16 mouse cellular contexts compared by ENCODE assay signal in genomic region chr13:76809802-76810201, GRCm38 (mm10).
DNase-seq lines count a peak whose midpoint lies in the region; ATAC-seq and TF ChIP-seq lines count a peak whose summit lies in the region.
"Had no signal": no experiment of that assay in that cellular context is flagged by ENCODE, and none has a peak within 500 bp of the region (broad histone marks: within the 10 kb centered on the region; RNA-seq: fewer than 3 reads in every experiment).

No protein-coding gene starts in this region.

- no peaks in the 10 kb centered on the region for H3K9me3 ChIP-seq in kidney, embryonic 16.5 days (ENCODE audit: low read length)
- H3K9me3 ChIP-seq in CH12.LX (replicated peaks; ENCODE audit: low read length) = no peaks in the 10 kb centered on the region
- no peaks in the 10 kb centered on the region for H3K9me3 ChIP-seq in forebrain, embryonic 13.5 days (replicated peaks)
- H3K9me3 ChIP-seq: limb, embryonic 13.5 days; liver, embryonic 15.5 days; megakaryocyte, embryonic 14.5 days had no signal

- TF ChIP-seq EP300 in CH12.LX (IDR thresholded peaks at IDR 0.05; ENCODE audit: low read length) = no peak

- ATAC-seq in kidney, embryonic 16.5 days (ENCODE audit: low FRiP score, low TSS enrichment) = peak; percentile 78
- ATAC-seq in forebrain, embryonic 13.5 days = peak; percentile 25; the same call in 1 of the 2 replicates
- ATAC-seq: CD4-positive, CD25-positive, alpha-beta regulatory T cell, adult 4 months; lung, postnatal 0 days had no signal

- H3K4me2 ChIP-seq in kidney, embryonic 16.5 days (replicated peaks; ENCODE audit: low read depth, low read length) = no peak overlapping the region
- peak overlapping the region; percentile 79 for H3K4me2 ChIP-seq in CH12.LX (ENCODE audit: insufficient read depth, low read depth, poor library complexity, severe bottlenecking)
- H3K4me2 ChIP-seq in forebrain, embryonic 13.5 days = no peak overlapping the region
- H3K4me2 ChIP-seq: limb, embryonic 13.5 days; liver, embryonic 15.5 days had no signal

- H3K27ac ChIP-seq in kidney, embryonic 16.5 days (ENCODE audit: low read length) = peak overlapping the region; percentile 86
- no peak overlapping the region for H3K27ac ChIP-seq in kidney, adult 2 months (ENCODE audit: insufficient read depth, low read depth, low read length)
- H3K27ac ChIP-seq in CH12.LX (ENCODE audit: insufficient read depth, low read depth) = peak overlapping the region; percentile 87
- peak overlapping the region; percentile 66; the same call in 1 of the 2 replicates for H3K27ac ChIP-seq in forebrain, embryonic 13.5 days
- H3K27ac ChIP-seq: hindbrain, postnatal 0 days; limb, embryonic 13.5 days; liver, embryonic 15.5 days had no signal

- 6% methylated on average over 2 of the region's 2 CpGs for WGBS in kidney, embryonic 16.5 days
- WGBS in kidney, adult 2 months = 29% methylated on average over 2 of the region's 2 CpGs
- WGBS in forebrain, embryonic 13.5 days = 5% methylated on average over 2 of the region's 2 CpGs

- H3K79me2 ChIP-seq in CH12.LX (replicated peaks; ENCODE audit: control insufficient read depth, extremely low read depth, insufficient read depth, poor library complexity, severe bottlenecking) = no peaks in the 10 kb centered on the region

- no peak for TF ChIP-seq CTCF in kidney, adult 2 months (conservative IDR thresholded peaks at IDR 0.05; ENCODE audit: insufficient read depth, insufficient read length, low read depth, low read length)
- TF ChIP-seq CTCF in CH12.LX (conservative IDR thresholded peaks at IDR 0.05 in 1 of 2, IDR thresholded peaks at IDR 0.05 in 1 of 2; ENCODE audit: low read depth in 2 of 2, low read length in 2 of 2) = no peak

- in situ Hi-C loops in CH12.LX (cut with MboI; ENCODE audit: low pct_ligation_motif_present, low pct_unique_long_range_greater_than_20kb, low sequenced_read_pairs) = no loop called here

- peaks cover 13% of the 10 kb centered on the region; the same call in 1 of the 2 replicates for H3K4me1 ChIP-seq in kidney, embryonic 16.5 days (ENCODE audit: insufficient read depth, low read length)
- no peaks in the 10 kb centered on the region for H3K4me1 ChIP-seq in kidney, adult 2 months (ENCODE audit: control insufficient read depth, insufficient read depth, low read length)
- peaks cover 7 to 38% of the 10 kb centered on the region in 2 experiments; a peak in 3 of 4 replicates for H3K4me1 ChIP-seq in CH12.LX (ENCODE audit: control insufficient read depth in 1 of 2, insufficient read depth in 2 of 2)
- H3K4me1 ChIP-seq in forebrain, embryonic 13.5 days = peaks cover 18% of the 10 kb centered on the region
- H3K4me1 ChIP-seq: liver, embryonic 15.5 days; megakaryocyte, embryonic 14.5 days had no signal

- no peak for TF ChIP-seq RAD21 in CH12.LX (IDR thresholded peaks at IDR 0.05; ENCODE audit: low read depth, low read length)

- H3K27me3 ChIP-seq in kidney, embryonic 16.5 days (ENCODE audit: insufficient read depth, low read length) = no peaks in the 10 kb centered on the region
- no peaks in the 10 kb centered on the region; the same call in 1 of the 2 replicates for H3K27me3 ChIP-seq in kidney, adult 2 months (replicated peaks; ENCODE audit: control insufficient read depth, insufficient read depth, low read length)
- H3K27me3 ChIP-seq in CH12.LX (replicated peaks) = no peaks in the 10 kb centered on the region
- H3K27me3 ChIP-seq in forebrain, embryonic 13.5 days = peaks cover 20% of the 10 kb centered on the region
- H3K27me3 ChIP-seq: limb, embryonic 13.5 days; liver, embryonic 15.5 days; megakaryocyte, embryonic 14.5 days had no signal

- H3K9ac ChIP-seq in kidney, embryonic 16.5 days (replicated peaks; ENCODE audit: low read length) = no peak overlapping the region
- peak overlapping the region; percentile 37 for H3K9ac ChIP-seq in CH12.LX (ENCODE audit: insufficient read depth, low read depth)
- H3K9ac ChIP-seq in forebrain, embryonic 13.5 days = no peak overlapping the region
- H3K9ac ChIP-seq: limb, embryonic 13.5 days; liver, embryonic 15.5 days had no signal

- dilution Hi-C loops in CH12.LX (cut with MboI; ENCODE audit: extremely low pct_ligation_motif_present, extremely low pct_unique_long_range_greater_than_20kb, low sequenced_read_pairs) = no loop called here

- H3K4me3 ChIP-seq in kidney, embryonic 16.5 days (ENCODE audit: low read length) = no peak overlapping the region
- H3K4me3 ChIP-seq in kidney, adult 2 months (ENCODE audit: insufficient read depth, low read depth, low read length) = no peak overlapping the region
- no peak overlapping the region for H3K4me3 ChIP-seq in CH12.LX (replicated peaks in 1 of 3; ENCODE audit: low read depth in 2 of 3, low read length in 2 of 3, poor library complexity in 1 of 3)
- no peak overlapping the region for H3K4me3 ChIP-seq in forebrain, embryonic 13.5 days
- H3K4me3 ChIP-seq: limb, embryonic 13.5 days; liver, embryonic 15.5 days; megakaryocyte, embryonic 14.5 days had no signal

- no peak for TF ChIP-seq POLR2A in kidney, adult 2 months (IDR thresholded peaks at IDR 0.05; ENCODE audit: low read depth, low read length)
- no peak for TF ChIP-seq POLR2A in CH12.LX (IDR thresholded peaks at IDR 0.05; ENCODE audit: low read depth, low read length)

- H3K36me3 ChIP-seq in kidney, embryonic 16.5 days (ENCODE audit: insufficient read depth, low read length) = no peaks in the 10 kb centered on the region
- no peaks in the 10 kb centered on the region for H3K36me3 ChIP-seq in kidney, adult 2 months (ENCODE audit: control insufficient read depth, insufficient read depth, low read length)
- no peaks in the 10 kb centered on the region for H3K36me3 ChIP-seq in CH12.LX (replicated peaks in 1 of 2; ENCODE audit: control insufficient read depth in 1 of 2, insufficient read depth in 1 of 2, low read length in 1 of 2)
- H3K36me3 ChIP-seq in forebrain, embryonic 13.5 days (ENCODE audit: poor library complexity, severe bottlenecking) = no peaks in the 10 kb centered on the region
- H3K36me3 ChIP-seq: limb, embryonic 13.5 days; liver, embryonic 15.5 days had no signal

- DNase-seq in kidney, adult 2 months = no peak
- DNase-seq in A20 (ENCODE audit: low read depth, low spot score) (peak; percentile 5), CH12.LX (ENCODE audit: extremely low read depth) (no peak)
- no peak for DNase-seq in right cerebral cortex, adult 2 months (ENCODE audit: low spot score in 2 of 2)
- no peak for DNase-seq in urinary bladder, postnatal 14 days (ENCODE audit: low spot score)
- DNase-seq: cerebellum, adult 9-10 months; kidney, adult 18-20 months; thymus, postnatal 36 days had no signal

TF ChIP-seq in CH12.LX, 34 proteins besides CTCF, POLR2A, EP300 and RAD21:
- TF ChIP-seq TCF12 (IDR thresholded peaks at IDR 0.05; ENCODE audit: low read depth, low read length) = peak; percentile 22; the same call in 1 of the 2 replicates
- 0 out of 2 replicates have a peak, but pooled peaks have one; percentile 45 for TF ChIP-seq IRF4 (IDR thresholded peaks at IDR 0.05; ENCODE audit: low read depth, low read length)
- no peak for TF ChIP-seq CHD1 (IDR thresholded peaks at IDR 0.05; ENCODE audit: low read depth, low read length)
- peak; percentile 43; the same call in 1 of the 2 replicates for TF ChIP-seq ZNF384 (IDR thresholded peaks at IDR 0.05; ENCODE audit: low read depth, low read length)
- no peak for TF ChIP-seq MAZ (IDR thresholded peaks at IDR 0.05; ENCODE audit: low read depth, low read length)
